In genomic region chr17:43802414-43802813, GRCm38 (mm10) we compare ENCODE assay signal across 9 mouse cellular contexts. TPM values are rescaled to one million over a fixed set of nuclear protein-coding genes. Genes with fewer than 3 reads are reported as not detected.
DNase-seq lines count a peak whose midpoint lies in the region; ATAC-seq and TF ChIP-seq lines count a peak whose summit lies in the region.
"Had no signal": no experiment of that assay in that cellular context is flagged by ENCODE, and none has a peak within 500 bp of the region (broad histone marks: within the 10 kb centered on the region; RNA-seq: fewer than 3 reads in every experiment).

No protein-coding gene starts in this region.

- H3K27me3 ChIP-seq in heart, embryonic 13.5 days (replicated peaks) = peaks cover 13% of the 10 kb centered on the region
- no peaks in the 10 kb centered on the region for H3K27me3 ChIP-seq in kidney, postnatal 0 days (ENCODE audit: insufficient read depth, low read length)
- H3K27me3 ChIP-seq in midbrain, postnatal 0 days (ENCODE audit: insufficient read depth, low read length) = no peaks in the 10 kb centered on the region

- H3K27ac ChIP-seq in heart, embryonic 13.5 days (replicated peaks) = peak overlapping the region; percentile 86
- no peak overlapping the region for H3K27ac ChIP-seq in kidney, postnatal 0 days
- H3K27ac ChIP-seq in midbrain, postnatal 0 days (ENCODE audit: low read depth, low read length) = no peak overlapping the region

- peak overlapping the region; percentile 79 for H3K4me3 ChIP-seq in heart, embryonic 13.5 days
- H3K4me3 ChIP-seq in kidney, postnatal 0 days (replicated peaks; ENCODE audit: low read depth, low read length) = peak overlapping the region; percentile 65
- H3K4me3 ChIP-seq in midbrain, postnatal 0 days (ENCODE audit: low read depth, low read length) = peak overlapping the region; percentile 76

- no peaks in the 10 kb centered on the region for H3K36me3 ChIP-seq in heart, embryonic 13.5 days
- H3K36me3 ChIP-seq in kidney, postnatal 0 days (ENCODE audit: insufficient read depth, low read length) = no peaks in the 10 kb centered on the region
- no peaks in the 10 kb centered on the region for H3K36me3 ChIP-seq in midbrain, postnatal 0 days (ENCODE audit: insufficient read depth, low read length)

- no peaks in the 10 kb centered on the region for H3K9me3 ChIP-seq in heart, embryonic 13.5 days
- no peaks in the 10 kb centered on the region for H3K9me3 ChIP-seq in kidney, postnatal 0 days (replicated peaks; ENCODE audit: low read length)
- H3K9me3 ChIP-seq in midbrain, postnatal 0 days (ENCODE audit: low read length) = no peaks in the 10 kb centered on the region

- H3K4me1 ChIP-seq in heart, embryonic 13.5 days = peaks cover 34% of the 10 kb centered on the region
- H3K4me1 ChIP-seq in kidney, postnatal 0 days (replicated peaks; ENCODE audit: insufficient read depth, low read length) = peaks cover 6% of the 10 kb centered on the region; the same call in 1 of the 2 replicates
- H3K4me1 ChIP-seq in midbrain, postnatal 0 days (ENCODE audit: insufficient read depth, low read length) = no peaks in the 10 kb centered on the region

- peak overlapping the region; percentile 89 for H3K9ac ChIP-seq in heart, embryonic 13.5 days
- H3K9ac ChIP-seq in kidney, postnatal 0 days (ENCODE audit: low read depth, low read length) = peak overlapping the region; percentile 64; the same call in 1 of the 2 replicates
- H3K9ac ChIP-seq in midbrain, postnatal 0 days (replicated peaks; ENCODE audit: low read length, poor library complexity, severe bottlenecking) = peak overlapping the region; percentile 94

- no peak for ATAC-seq in heart, embryonic 13.5 days (ENCODE audit: extremely low read depth, insufficient number of reproducible peaks, low FRiP score, low TSS enrichment)
- ATAC-seq in kidney, postnatal 0 days (replicated peaks; ENCODE audit: low FRiP score, low read depth) = no peak
- no peak for ATAC-seq in midbrain, postnatal 0 days (ENCODE audit: low FRiP score)

- no peak; the same call in 1 of the 2 replicates for TF ChIP-seq CTCF in kidney, postnatal 0 days (IDR thresholded peaks at IDR 0.05; ENCODE audit: low read depth)
- TF ChIP-seq CTCF in midbrain, postnatal 0 days (IDR thresholded peaks at IDR 0.05) = no peak

- H3K4me2 ChIP-seq in heart, embryonic 13.5 days = peak overlapping the region; percentile 79
- peak overlapping the region; percentile 98 for H3K4me2 ChIP-seq in kidney, postnatal 0 days (ENCODE audit: low read length)
- peak overlapping the region; percentile 86 for H3K4me2 ChIP-seq in midbrain, postnatal 0 days (ENCODE audit: low read depth, low read length, poor library complexity, severe bottlenecking)

- 24% methylated on average over 11 of the region's 11 CpGs for WGBS in heart, embryonic 13.5 days
- 47% methylated on average over 11 of the region's 11 CpGs for WGBS in kidney, postnatal 0 days
- WGBS in midbrain, postnatal 0 days = 59% methylated on average over 11 of the region's 11 CpGs

- DNase-seq in cerebellum, adult 9-10 months = peak; percentile 49
- DNase-seq in cerebellum, adult 9-11 months = no peak
- DNase-seq in kidney, postnatal 0 days (ENCODE audit: low spot score) = no peak
- no peak for DNase-seq in midbrain, postnatal 0 days (ENCODE audit: low spot score)
- no peak for DNase-seq in right cerebral cortex, adult 18-20 months
- no peak for DNase-seq in T-cell, adult 2 months (ENCODE audit: low spot score)
- DNase-seq in ovary, postnatal 14 days (ENCODE audit: low spot score) = no peak

RNA-seq across cellular contexts. Expression of gene Rcan2, which starts 1.3 kb away (rescaled TPM):
- polyA plus RNA-seq in heart, embryonic 13.5 days (2015; fragmentation: Nextera tagmentation; extraction: Ambion mirVana) = 43.7 and 44.6 TPM in 2 replicates
- 6.9 and 8.1 TPM in 2 replicates for polyA plus RNA-seq in kidney, postnatal 0 days (2015; fragmentation: Nextera tagmentation; extraction: Ambion mirVana)
- total RNA-seq in midbrain, postnatal 0 days (2014; rRNA removed) = 136 and 142 TPM in 2 replicates
- polyA plus RNA-seq in midbrain, postnatal 0 days (2015; fragmentation: Nextera tagmentation; extraction: Ambion mirVana) = 82.2 and 96.7 TPM in 2 replicates
- total RNA-seq: megakaryocyte progenitor cell, adult 5-6 weeks had no signal
